Mouse (Mus musculus) retina, adult 2 months (tissue): ENCODE data around the gene Klk1b16.
"Not testable (repeated sequence)": the region's sequence is repeated elsewhere in the genome, so short reads cannot be mapped to it uniquely, and the experiment has no call there.

Experiments
- DNase-seq: peaks from one replicate; pipeline ENCODE4 v3.0.0-alpha.2; 2012; ENCODE audit warnings: low read depth, low spot score

The Klk1b16 gene

GRCm38 (mm10) chr7:44136467-44136866, at the start of gene Klk1b16:
Gene Klk1b16, plus strand, starts transcription at chr7:44136767.
- no peak for DNase-seq

- DNase-seq, result no peak
Observed at GRCm38 (mm10) chr7:44096111-44096510, 40.5 kb upstream of the Klk1b16 start.

GRCm38 (mm10) chr7:44102028-44102427, 34.5 kb upstream of the Klk1b16 start, which contains the start of gene Klk1b21:
Gene Klk1b21, plus strand, starts transcription at chr7:44102328.
- DNase-seq, result not testable (repeated sequence)

GRCm38 (mm10) chr7:44112373-44112772, 24.2 kb upstream of the Klk1b16 start, which contains the start of gene Klk1b22:
Gene Klk1b22, plus strand, starts transcription at chr7:44112673.
- DNase-seq, result no peak

GRCm38 (mm10) chr7:44123445-44123844, 13.1 kb upstream of the Klk1b16 start:
- no peak for DNase-seq

GRCm38 (mm10) chr7:44179299-44180045, 42.9 kb downstream of the Klk1b16 start:
- DNase-seq, result no peak

- DNase-seq, result not testable (repeated sequence)
Observed at GRCm38 (mm10) chr7:44186516-44186915, 49.9 kb downstream of the Klk1b16 start.

- DNase-seq, result not testable (repeated sequence)
Observed at GRCm38 (mm10) chr7:44187936-44188335, 51.4 kb downstream of the Klk1b16 start, which contains the start of gene Klk1b24. Gene Klk1b24, plus strand, starts transcription at chr7:44188236.
